In genomic region chr8:120411059-120411458, GRCm38 (mm10) we compare ENCODE assay signal across 14 mouse cellular contexts.
DNase-seq lines count a peak whose midpoint lies in the region; ATAC-seq lines count a peak whose summit lies in the region.
"Had no signal": no experiment of that assay in that cellular context is flagged by ENCODE, and none has a peak within 500 bp of the region (broad histone marks: within the 10 kb centered on the region; RNA-seq: fewer than 3 reads in every experiment).

No protein-coding gene starts in this region.

- no peak overlapping the region for H3K4me2 ChIP-seq in hindbrain, embryonic 16.5 days (ENCODE audit: low read length)
- no peak overlapping the region for H3K4me2 ChIP-seq in hindbrain, embryonic 11.5 days (replicated peaks; ENCODE audit: low read depth, low read length)
- H3K4me2 ChIP-seq in midbrain, embryonic 11.5 days = no peak overlapping the region
- H3K4me2 ChIP-seq in neural tube, embryonic 15.5 days = no peak overlapping the region
- no peak overlapping the region for H3K4me2 ChIP-seq in kidney, embryonic 14.5 days (replicated peaks; ENCODE audit: low read depth, low read length)
- H3K4me2 ChIP-seq: liver, embryonic 11.5 days; stomach, embryonic 15.5 days had no signal

- peak overlapping the region; percentile 85 for H3K27ac ChIP-seq in hindbrain, embryonic 10.5 days
- no peak overlapping the region for H3K27ac ChIP-seq in hindbrain, embryonic 16.5 days (ENCODE audit: low read depth, low read length)
- 0 out of 2 replicates have a peak overlapping the region, but pooled peaks have one; percentile 49 for H3K27ac ChIP-seq in hindbrain, embryonic 11.5 days (ENCODE audit: low read depth, low read length)
- H3K27ac ChIP-seq in midbrain, embryonic 11.5 days (ENCODE audit: low read depth, low read length) = peak overlapping the region; percentile 35
- 0 out of 2 replicates have a peak overlapping the region, but pooled peaks have one; percentile 18 for H3K27ac ChIP-seq in neural tube, embryonic 15.5 days (replicated peaks)
- H3K27ac ChIP-seq in kidney, embryonic 14.5 days (ENCODE audit: low read depth, low read length) = no peak overlapping the region
- H3K27ac ChIP-seq: stomach, embryonic 15.5 days had no signal

- H3K9me3 ChIP-seq in hindbrain, embryonic 10.5 days = no peaks in the 10 kb centered on the region
- no peaks in the 10 kb centered on the region for H3K9me3 ChIP-seq in hindbrain, embryonic 16.5 days (ENCODE audit: control insufficient read depth, low read length)
- H3K9me3 ChIP-seq in hindbrain, embryonic 11.5 days (ENCODE audit: control insufficient read depth, low read length) = no peaks in the 10 kb centered on the region
- H3K9me3 ChIP-seq in midbrain, embryonic 11.5 days (ENCODE audit: control insufficient read depth, low read length) = no peaks in the 10 kb centered on the region
- H3K9me3 ChIP-seq in neural tube, embryonic 15.5 days (replicated peaks) = no peaks in the 10 kb centered on the region
- no peaks in the 10 kb centered on the region for H3K9me3 ChIP-seq in kidney, embryonic 14.5 days (ENCODE audit: control insufficient read depth, low read length)
- H3K9me3 ChIP-seq: stomach, embryonic 15.5 days had no signal

- H3K4me3 ChIP-seq in hindbrain, embryonic 10.5 days = no peak overlapping the region
- no peak overlapping the region for H3K4me3 ChIP-seq in hindbrain, embryonic 16.5 days (ENCODE audit: low read length)
- no peak overlapping the region for H3K4me3 ChIP-seq in hindbrain, embryonic 11.5 days (ENCODE audit: low read depth, low read length)
- H3K4me3 ChIP-seq in midbrain, embryonic 11.5 days (ENCODE audit: low read depth, low read length) = no peak overlapping the region
- H3K4me3 ChIP-seq in neural tube, embryonic 15.5 days (replicated peaks) = no peak overlapping the region
- H3K4me3 ChIP-seq in kidney, embryonic 14.5 days (ENCODE audit: low read length) = no peak overlapping the region
- H3K4me3 ChIP-seq: stomach, embryonic 15.5 days had no signal

- no peak for ATAC-seq in hindbrain, embryonic 16.5 days
- ATAC-seq in hindbrain, embryonic 11.5 days (ENCODE audit: low FRiP score) = no peak
- ATAC-seq in midbrain, embryonic 11.5 days (ENCODE audit: low FRiP score) = no peak
- ATAC-seq in neural tube, embryonic 15.5 days (ENCODE audit: low FRiP score) = no peak
- ATAC-seq in kidney, embryonic 14.5 days (ENCODE audit: low FRiP score, low TSS enrichment) = no peak
- ATAC-seq: lung, postnatal 0 days had no signal

- H3K4me1 ChIP-seq in hindbrain, embryonic 10.5 days (replicated peaks) = peaks cover 100% of the 10 kb centered on the region
- peaks cover 61% of the 10 kb centered on the region for H3K4me1 ChIP-seq in hindbrain, embryonic 16.5 days (ENCODE audit: control insufficient read depth, insufficient read depth, low read depth, low read length)
- peaks cover 54% of the 10 kb centered on the region for H3K4me1 ChIP-seq in hindbrain, embryonic 11.5 days (replicated peaks; ENCODE audit: control insufficient read depth, insufficient read depth, low read length)
- peaks cover 71% of the 10 kb centered on the region for H3K4me1 ChIP-seq in midbrain, embryonic 11.5 days (ENCODE audit: control insufficient read depth, insufficient read depth, low read length)
- peaks cover 76% of the 10 kb centered on the region for H3K4me1 ChIP-seq in neural tube, embryonic 15.5 days
- peaks cover 36% of the 10 kb centered on the region for H3K4me1 ChIP-seq in kidney, embryonic 14.5 days (ENCODE audit: control insufficient read depth, insufficient read depth, low read length)

- H3K27me3 ChIP-seq in hindbrain, embryonic 10.5 days (ENCODE audit: insufficient read depth, poor library complexity, severe bottlenecking) = peaks cover 71% of the 10 kb centered on the region
- no peaks in the 10 kb centered on the region for H3K27me3 ChIP-seq in hindbrain, embryonic 16.5 days (replicated peaks; ENCODE audit: control insufficient read depth, insufficient read depth, low read length)
- H3K27me3 ChIP-seq in hindbrain, embryonic 11.5 days (ENCODE audit: control insufficient read depth, insufficient read depth, low read length) = no peaks in the 10 kb centered on the region
- H3K27me3 ChIP-seq in midbrain, embryonic 11.5 days (ENCODE audit: control insufficient read depth, insufficient read depth, low read length) = peaks cover 2% of the 10 kb centered on the region
- 0 out of 2 replicates have a peak, but pooled peaks cover 5% of the 10 kb centered on the region for H3K27me3 ChIP-seq in neural tube, embryonic 15.5 days (replicated peaks)
- no peaks in the 10 kb centered on the region for H3K27me3 ChIP-seq in kidney, embryonic 14.5 days (ENCODE audit: control insufficient read depth, insufficient read depth, low read length)
- H3K27me3 ChIP-seq: stomach, embryonic 15.5 days had no signal

- H3K9ac ChIP-seq in hindbrain, embryonic 16.5 days (ENCODE audit: low read depth, low read length) = no peak overlapping the region
- peak overlapping the region; percentile 37; the same call in 1 of the 2 replicates for H3K9ac ChIP-seq in hindbrain, embryonic 11.5 days (ENCODE audit: low read depth, low read length)
- peak overlapping the region; percentile 20 for H3K9ac ChIP-seq in midbrain, embryonic 11.5 days (ENCODE audit: low read length)
- 0 out of 2 replicates have a peak overlapping the region, but pooled peaks have one; percentile 14 for H3K9ac ChIP-seq in neural tube, embryonic 15.5 days (replicated peaks)
- no peak overlapping the region for H3K9ac ChIP-seq in kidney, embryonic 14.5 days (ENCODE audit: low read depth, low read length)
- H3K9ac ChIP-seq: stomach, embryonic 15.5 days had no signal

- WGBS in hindbrain, embryonic 10.5 days = 58% methylated on average over 14 of the region's 14 CpGs
- WGBS in hindbrain, embryonic 16.5 days = 21% methylated on average over 14 of the region's 14 CpGs
- WGBS in hindbrain, embryonic 11.5 days = 63% methylated on average over 14 of the region's 14 CpGs
- 48% methylated on average over 14 of the region's 14 CpGs for WGBS in midbrain, embryonic 11.5 days
- 22% methylated on average over 14 of the region's 14 CpGs for WGBS in neural tube, embryonic 15.5 days
- 64% methylated on average over 14 of the region's 14 CpGs for WGBS in kidney, embryonic 14.5 days

- DNase-seq in hindbrain, embryonic 10.5 days (ENCODE audit: low spot score) = no peak
- no peak for DNase-seq in hindbrain, embryonic 11.5 days (ENCODE audit: low spot score)
- no peak for DNase-seq in midbrain, embryonic 11.5 days (ENCODE audit: low spot score, missing footprints)
- DNase-seq in T-cell, adult 2 months (ENCODE audit: low spot score) = no peak
- no peak for DNase-seq in heart, adult 9 months (ENCODE audit: low spot score in 2 of 2)
- DNase-seq: adrenal gland, adult 8-10 months; gastrocnemius, postnatal 36 days; thymus, postnatal 25 days had no signal

- no peaks in the 10 kb centered on the region for H3K36me3 ChIP-seq in hindbrain, embryonic 10.5 days
- H3K36me3 ChIP-seq in hindbrain, embryonic 16.5 days (ENCODE audit: control insufficient read depth, insufficient read depth, low read length) = no peaks in the 10 kb centered on the region
- no peaks in the 10 kb centered on the region for H3K36me3 ChIP-seq in hindbrain, embryonic 11.5 days (ENCODE audit: control insufficient read depth, insufficient read depth, low read length)
- no peaks in the 10 kb centered on the region for H3K36me3 ChIP-seq in midbrain, embryonic 11.5 days (ENCODE audit: control insufficient read depth, insufficient read depth, low read length)
- H3K36me3 ChIP-seq in neural tube, embryonic 15.5 days = no peaks in the 10 kb centered on the region
- no peaks in the 10 kb centered on the region for H3K36me3 ChIP-seq in kidney, embryonic 14.5 days (ENCODE audit: control insufficient read depth, insufficient read depth, low read length)
- H3K36me3 ChIP-seq: stomach, embryonic 15.5 days had no signal

Comparison
In these comparisons a context has a peak if more than half of its experiments do, and no peak if none do; other contexts are left out.
1. H3K27ac ChIP-seq: peak in hindbrain, embryonic 10.5 days (single experiment), hindbrain, embryonic 11.5 days (single experiment), midbrain, embryonic 11.5 days (single experiment) and neural tube, embryonic 15.5 days (single experiment); none in hindbrain, embryonic 16.5 days (single experiment) and kidney, embryonic 14.5 days (single experiment).
2. H3K9ac ChIP-seq: peak in hindbrain, embryonic 11.5 days (single experiment), midbrain, embryonic 11.5 days (single experiment) and neural tube, embryonic 15.5 days (single experiment); none in hindbrain, embryonic 16.5 days (single experiment) and kidney, embryonic 14.5 days (single experiment).